Mouse (Mus musculus) lung, adult 2 months (tissue): Measurements from ENCODE around the gene Dtymk. TPM values are rescaled to one million over a fixed set of nuclear protein-coding genes. Genes with fewer than 3 reads are reported as not detected.

Source experiments
- DNase-seq: peaks from one replicate; pipeline ENCODE4 v3.0.0; 2022
- H3K4me1 ChIP-seq: fragments of 200-500 bp; 2 replicates; pipeline ENCODE4 v1.6.1; 2011; ENCODE audit warnings: low read length; ENCODE audit not compliant: control insufficient read depth, insufficient read depth
- H3K4me3 ChIP-seq: fragments of 200-500 bp; replicated peaks from 2 replicates; pipeline ENCODE3; 2011; ENCODE audit warnings: low read depth, mild to moderate bottlenecking, control low read depth, low read length; ENCODE audit errors: extremely low read depth
- CTCF ChIP-seq: fragments of 200-500 bp; IDR thresholded peaks from 2 replicates; pipeline ENCODE4 v1.5.1; 2011; ENCODE audit warnings: mild to moderate bottlenecking, low read length, control low read depth; ENCODE audit not compliant: insufficient read depth
- POLR2A ChIP-seq: fragments of 200-500 bp; IDR thresholded peaks from 2 replicates; pipeline ENCODE4 v1.6.1; 2011; ENCODE audit warnings: low read depth, mild to moderate bottlenecking, control low read depth, low read length, borderline replicate concordance; ENCODE audit errors: extremely low read depth
- WGBS: fragments of 180-500 bp; shearing (Covaris S2); methylation state at CpG from one replicate; pipeline ENCODE4 v1.1.7; 2018; 5-methylcytosine and 5-hydroxymethylcytosine counted together
- polyA plus RNA-seq: library from polyadenylated mRNA; depleted of rRNA; stranded (reverse); fragments of >200 nt; gene quantifications from 2 replicates; pipeline ENCODE4 v1.2.3, GENCODE M21; 2012

The Dtymk gene
- polyA plus RNA-seq, 1 experiment, result 29.1 TPM

- H3K4me1 ChIP-seq, result peaks cover 2% of the 10 kb centered on the region; the same call in 1 of the 2 replicates
- WGBS, result 44% methylated on average over 27 of the region's 27 CpGs
These were observed 24.2 kb upstream of the Dtymk start for GRCm38 (mm10) chr1:93825771-93826539.

DNA sequence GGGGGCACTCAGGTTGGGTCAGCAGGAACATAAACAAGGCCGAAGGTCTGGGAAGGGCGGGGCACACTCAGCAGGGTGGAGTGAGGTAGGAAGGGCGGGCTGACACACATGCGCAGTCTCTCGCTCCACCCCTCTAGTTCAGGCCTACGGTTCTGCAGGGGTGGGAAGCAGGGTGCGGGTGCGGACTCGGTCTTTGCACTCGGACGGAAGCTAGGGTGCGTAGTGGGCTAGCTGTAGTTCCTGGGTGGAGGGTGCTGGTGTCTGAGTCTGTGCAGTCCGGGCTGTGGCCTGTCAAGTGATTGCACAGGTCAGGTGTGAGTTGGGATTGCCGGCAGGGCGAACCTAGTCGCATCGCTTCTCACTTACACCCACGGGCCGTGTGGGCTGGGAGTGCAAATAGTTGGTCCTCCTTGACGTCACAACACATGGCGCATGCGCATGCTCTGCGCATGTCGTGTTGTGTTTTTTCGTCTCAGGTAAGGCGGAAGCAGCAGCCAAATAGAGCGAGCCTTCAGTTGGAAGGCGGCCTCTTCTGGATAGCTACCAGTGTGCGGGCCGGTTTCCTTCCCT, 23.5 kb upstream of the Dtymk start:
- peak; percentile 94 for DNase-seq
- WGBS, result 1% methylated on average over 30 of the region's 30 CpGs
- TF ChIP-seq POLR2A (peak; percentile 90), CTCF (peak; percentile 0; the same call in 1 of the 2 replicates)
- peak overlapping the region; percentile 75 for H3K4me3 ChIP-seq
- peaks cover 2% of the 10 kb centered on the region; the same call in 1 of the 2 replicates for H3K4me1 ChIP-seq

More at GRCm38 (mm10) chr1:93825771-93826539, 24.2 kb upstream of the Dtymk start:
- TF ChIP-seq POLR2A, result no peak
- TF ChIP-seq CTCF, result no peak
- no peak for DNase-seq
- peak overlapping the region; percentile 75 for H3K4me3 ChIP-seq

DNA sequence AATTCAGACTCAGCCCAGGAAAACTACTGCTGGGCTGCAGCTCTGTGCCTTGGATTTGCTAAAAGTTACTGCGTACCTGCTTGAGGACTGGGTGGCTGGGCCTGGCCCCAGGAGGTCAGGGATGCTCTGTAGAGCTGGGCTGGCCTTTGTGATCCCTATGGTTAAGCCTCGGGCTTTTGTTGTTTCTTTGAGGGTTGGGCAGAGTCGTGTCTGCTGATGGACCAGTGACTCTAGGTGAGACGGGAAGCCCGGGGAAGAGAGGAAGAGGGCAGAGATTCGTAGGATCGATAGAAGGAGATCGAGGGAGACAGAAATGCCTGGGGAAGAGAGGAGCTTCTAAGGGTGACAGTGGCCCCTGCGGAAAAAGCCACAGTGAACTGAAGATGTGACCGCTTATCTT, 22.9 kb upstream of the Dtymk start, which contains the start of gene D2hgdh:
Gene D2hgdh, plus strand, starts transcription at position 301 of the 400 bp plus-strand sequence.
- TF ChIP-seq CTCF (no peak), POLR2A (no peak)
- H3K4me3 ChIP-seq, result peak within 1 kb of the TSS; percentile 75
- whole genome bisulfite sequencing, result 10% methylated on average over 10 of the region's 10 CpGs
- DNase-seq, result no peak
- H3K4me1 ChIP-seq, result peaks cover 2% of the 10 kb centered on the region; the same call in 1 of the 2 replicates

DNA sequence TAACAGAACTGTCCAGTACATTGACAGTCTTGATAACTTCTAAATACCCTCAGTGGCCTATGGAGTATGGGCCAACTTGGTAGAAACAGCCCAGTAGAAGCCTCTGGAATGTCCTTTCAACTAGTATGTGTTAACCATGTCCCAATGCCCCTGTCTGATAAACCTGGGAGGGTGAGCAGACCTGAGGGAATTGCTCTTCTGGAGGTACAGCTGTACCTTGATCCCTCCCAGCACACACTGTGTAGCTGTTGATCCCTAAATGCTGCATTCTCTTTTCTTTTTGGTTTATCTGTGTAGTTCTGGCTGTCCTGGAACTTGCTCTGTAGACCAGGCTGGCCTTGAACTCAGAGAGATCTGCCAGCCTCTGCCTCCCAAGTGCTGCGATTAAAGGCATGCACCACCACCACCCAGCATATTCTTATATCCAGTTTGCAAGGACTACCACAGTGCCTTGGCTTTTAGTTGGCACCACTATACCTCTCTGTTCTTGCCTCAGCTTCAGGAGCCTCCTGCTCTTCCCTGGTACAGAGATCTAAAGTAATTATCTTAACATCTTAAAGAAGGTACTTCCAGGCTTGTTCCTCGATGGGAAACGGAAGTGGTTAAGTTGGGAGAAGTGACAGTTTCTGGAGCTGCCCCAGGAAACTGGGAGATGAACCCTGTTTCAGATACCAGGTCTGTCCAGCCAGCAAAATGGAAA, 22.2 kb upstream of the Dtymk start:
- no peak for DNase-seq
- Histone ChIP-seq H3K4me3 (no peak overlapping the region), H3K4me1 (peaks cover 2% of the 10 kb centered on the region; the same call in 1 of the 2 replicates)
- TF ChIP-seq CTCF, result no peak
- TF ChIP-seq POLR2A, result no peak
- WGBS, result 58% methylated on average over 3 of the region's 3 CpGs

DNA sequence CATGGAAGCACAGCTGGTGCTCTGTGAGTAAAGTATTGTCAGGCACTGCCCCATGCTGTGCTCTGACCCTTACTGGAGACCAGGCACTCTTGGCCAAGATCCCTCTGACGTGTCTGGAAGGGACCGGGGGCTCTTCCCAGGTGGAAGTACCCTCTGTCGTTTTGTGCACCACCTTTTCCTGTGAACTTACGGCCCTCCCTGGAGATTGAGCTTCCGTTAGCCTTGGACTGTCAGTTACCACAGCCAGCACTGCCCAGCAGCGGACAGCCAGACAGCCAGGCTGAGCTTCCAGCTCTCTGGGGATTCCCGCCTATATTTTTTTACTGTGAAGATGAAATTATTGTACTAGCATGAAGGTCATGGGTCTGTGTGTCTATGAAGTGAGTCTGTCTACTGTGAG, 17.0 kb upstream of the Dtymk start:
- WGBS, result 81% methylated on average over 7 of the region's 7 CpGs
- no peak overlapping the region for H3K4me3 ChIP-seq
- TF ChIP-seq POLR2A, result no peak
- no peak for DNase-seq
- no peaks in the 10 kb centered on the region for H3K4me1 ChIP-seq

DNA sequence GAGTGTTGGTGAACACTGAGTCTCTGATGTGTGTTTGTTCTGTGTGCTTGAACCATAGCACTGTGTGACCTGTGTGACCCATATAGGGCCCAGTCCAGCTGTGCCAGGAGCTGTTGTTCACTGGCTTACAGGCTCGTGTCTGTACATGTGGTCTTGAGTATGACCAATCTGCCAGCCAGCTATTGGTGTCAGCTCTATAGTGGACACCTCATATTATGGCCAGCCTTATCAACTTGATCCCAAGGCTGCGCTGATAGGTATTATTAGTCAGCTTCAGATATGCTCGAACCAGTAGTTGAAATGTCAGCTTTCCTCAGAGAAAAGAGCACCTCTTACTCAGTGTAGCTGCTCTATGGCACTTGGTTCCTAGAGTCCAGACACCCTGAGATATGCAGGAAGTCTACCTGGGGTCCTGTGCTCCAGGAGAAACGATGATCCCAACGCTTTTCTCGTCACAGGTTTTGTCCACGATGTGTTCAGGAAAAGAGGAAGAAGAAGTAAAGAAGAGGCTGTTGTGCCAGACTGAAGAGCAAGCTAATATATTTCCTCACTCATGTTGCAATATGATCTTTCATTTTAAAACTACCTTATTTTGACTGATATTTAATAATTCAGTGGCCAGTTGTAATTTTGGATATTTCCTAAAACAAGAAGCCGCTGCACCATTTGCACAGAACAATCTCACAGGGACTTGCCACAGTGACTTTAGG, 16.2 kb upstream of the Dtymk start:
- no peaks in the 10 kb centered on the region for H3K4me1 ChIP-seq
- no peak for TF ChIP-seq POLR2A
- TF ChIP-seq CTCF, result no peak
- H3K4me3 ChIP-seq, result no peak overlapping the region
- 89% methylated on average over 8 of the region's 8 CpGs for WGBS
- DNase-seq, result no peak

DNA sequence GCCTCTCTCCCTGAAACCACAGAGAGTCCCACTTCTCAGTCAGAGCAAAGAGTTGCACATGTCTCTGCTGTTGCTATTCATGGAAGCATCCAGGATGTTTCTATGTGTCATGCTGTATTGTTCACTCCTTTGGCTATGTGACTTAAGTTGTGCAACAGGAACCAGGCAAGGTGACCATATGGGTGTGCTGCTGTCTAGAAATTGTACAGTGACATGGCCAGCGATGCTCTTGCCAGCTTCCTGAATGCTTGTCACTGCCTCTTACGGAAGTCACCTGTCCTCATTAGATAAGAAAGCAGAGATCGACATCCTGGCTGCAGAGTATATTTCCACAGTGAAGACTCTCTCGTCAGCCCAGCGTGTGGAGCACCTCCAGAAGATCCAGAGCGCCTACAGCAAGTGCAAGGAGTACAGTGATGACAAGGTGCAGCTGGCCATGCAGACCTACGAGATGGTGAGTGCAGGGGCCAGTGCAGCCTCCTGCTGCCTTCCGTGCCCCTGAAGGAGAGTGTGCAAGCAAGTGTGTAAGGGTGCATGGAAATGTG, 9.8 kb upstream of the Dtymk start:
- 89% methylated on average over 8 of the region's 8 CpGs for WGBS
- no peak for TF ChIP-seq POLR2A
- no peak for TF ChIP-seq CTCF
- no peak for DNase-seq
- H3K4me1 ChIP-seq, result no peaks in the 10 kb centered on the region
- H3K4me3 ChIP-seq, result no peak overlapping the region

GRCm38 (mm10) chr1:93810011-93810410, 8.3 kb upstream of the Dtymk start:
- no peak for DNase-seq
- Histone ChIP-seq H3K4me3 (no peak overlapping the region), H3K4me1 (0 out of 2 replicates have a peak, but pooled peaks cover 3% of the 10 kb centered on the region)
- TF ChIP-seq POLR2A (no peak), CTCF (no peak)
- WGBS, result 94% methylated on average over 3 of the region's 3 CpGs

GRCm38 (mm10) chr1:93808871-93809270, 7.1 kb upstream of the Dtymk start:
- 81% methylated on average over 4 of the region's 4 CpGs for WGBS

More at GRCm38 (mm10) chr1:93808871-93809270, 7.1 kb upstream of the Dtymk start:
- no peak for TF ChIP-seq CTCF
- no peak for TF ChIP-seq POLR2A
- Histone ChIP-seq H3K4me3 (no peak overlapping the region), H3K4me1 (peaks cover 5% of the 10 kb centered on the region; the same call in 1 of the 2 replicates)
- DNase-seq, result no peak
